In genomic region chr11:79669210-79669609, GRCm38 (mm10) we compare ENCODE assay signal across 12 mouse cellular contexts.
DNase-seq lines count a peak whose midpoint lies in the region; ATAC-seq and TF ChIP-seq lines count a peak whose summit lies in the region.
"Had no signal": no experiment of that assay in that cellular context is flagged by ENCODE, and none has a peak within 500 bp of the region (broad histone marks: within the 10 kb centered on the region; RNA-seq: fewer than 3 reads in every experiment).

No protein-coding gene starts in this region.

- no peak overlapping the region for H3K9ac ChIP-seq in hindbrain, embryonic 12.5 days
- no peak overlapping the region for H3K9ac ChIP-seq in hindbrain, embryonic 13.5 days
- H3K9ac ChIP-seq in midbrain, postnatal 0 days (replicated peaks; ENCODE audit: low read length, poor library complexity, severe bottlenecking), result no peak overlapping the region
- H3K9ac ChIP-seq: neural tube, embryonic 12.5 days had no signal

- H3K4me1 ChIP-seq in hindbrain, embryonic 12.5 days, result peaks cover 38% of the 10 kb centered on the region
- peaks cover 47% of the 10 kb centered on the region for H3K4me1 ChIP-seq in hindbrain, embryonic 13.5 days (replicated peaks)
- H3K4me1 ChIP-seq in midbrain, embryonic 10.5 days, result peaks cover 67% of the 10 kb centered on the region
- H3K4me1 ChIP-seq in midbrain, postnatal 0 days (ENCODE audit: insufficient read depth, low read length), result peaks cover 5% of the 10 kb centered on the region; the same call in 1 of the 2 replicates

- peak overlapping the region; percentile 71; the same call in 1 of the 2 replicates for H3K27ac ChIP-seq in hindbrain, embryonic 12.5 days
- H3K27ac ChIP-seq in hindbrain, embryonic 13.5 days, result no peak overlapping the region
- peak overlapping the region; percentile 63 for H3K27ac ChIP-seq in midbrain, embryonic 10.5 days (replicated peaks)
- no peak overlapping the region for H3K27ac ChIP-seq in midbrain, postnatal 0 days (ENCODE audit: low read depth, low read length)

- H3K4me3 ChIP-seq in hindbrain, embryonic 12.5 days, result no peak overlapping the region
- no peak overlapping the region for H3K4me3 ChIP-seq in hindbrain, embryonic 13.5 days
- no peak overlapping the region for H3K4me3 ChIP-seq in midbrain, embryonic 10.5 days
- no peak overlapping the region for H3K4me3 ChIP-seq in midbrain, postnatal 0 days (ENCODE audit: low read depth, low read length)
- H3K4me3 ChIP-seq: neural tube, embryonic 12.5 days had no signal

- no peaks in the 10 kb centered on the region for H3K36me3 ChIP-seq in hindbrain, embryonic 12.5 days
- H3K36me3 ChIP-seq in hindbrain, embryonic 13.5 days, result no peaks in the 10 kb centered on the region
- peaks cover 15% of the 10 kb centered on the region for H3K36me3 ChIP-seq in midbrain, embryonic 10.5 days
- H3K36me3 ChIP-seq in midbrain, postnatal 0 days (ENCODE audit: insufficient read depth, low read length), result peaks cover 4% of the 10 kb centered on the region; the same call in 1 of the 2 replicates
- H3K36me3 ChIP-seq: neural tube, embryonic 12.5 days had no signal

- no peak overlapping the region for H3K4me2 ChIP-seq in hindbrain, embryonic 12.5 days (replicated peaks)
- H3K4me2 ChIP-seq in hindbrain, embryonic 13.5 days, result no peak overlapping the region
- no peak overlapping the region for H3K4me2 ChIP-seq in midbrain, postnatal 0 days (ENCODE audit: low read depth, low read length, poor library complexity, severe bottlenecking)
- H3K4me2 ChIP-seq: neural tube, embryonic 12.5 days had no signal

- no peak for TF ChIP-seq CTCF in midbrain, postnatal 0 days (IDR thresholded peaks at IDR 0.05)

- no peaks in the 10 kb centered on the region for H3K9me3 ChIP-seq in hindbrain, embryonic 12.5 days (replicated peaks)
- H3K9me3 ChIP-seq in hindbrain, embryonic 13.5 days, result no peaks in the 10 kb centered on the region
- no peaks in the 10 kb centered on the region for H3K9me3 ChIP-seq in midbrain, embryonic 10.5 days (replicated peaks)
- no peaks in the 10 kb centered on the region for H3K9me3 ChIP-seq in midbrain, postnatal 0 days (ENCODE audit: low read length)
- H3K9me3 ChIP-seq: neural tube, embryonic 12.5 days had no signal

- WGBS in hindbrain, embryonic 12.5 days, result 56% methylated on average over 6 of the region's 6 CpGs
- WGBS in hindbrain, embryonic 13.5 days, result 63% methylated on average over 6 of the region's 6 CpGs
- 69% methylated on average over 6 of the region's 6 CpGs for WGBS in midbrain, embryonic 10.5 days
- 73% methylated on average over 6 of the region's 6 CpGs for WGBS in midbrain, postnatal 0 days

- ATAC-seq in hindbrain, embryonic 12.5 days (ENCODE audit: low FRiP score), result no peak
- no peak for ATAC-seq in hindbrain, embryonic 13.5 days (ENCODE audit: low FRiP score)
- no peak for ATAC-seq in midbrain, postnatal 0 days (ENCODE audit: low FRiP score)
- peak; percentile 46 to 66 for ATAC-seq in hematopoietic stem cell, adult 5-6 weeks (replicated peaks in 1 of 2; ENCODE audit: insufficient read depth in 1 of 2, low FRiP score in 2 of 2, low TSS enrichment in 1 of 2, low read depth in 1 of 2, poor library complexity in 2 of 2, severe bottlenecking in 2 of 2)
- ATAC-seq in monocyte, adult 5-6 weeks (replicated peaks; ENCODE audit: insufficient number of reproducible peaks, low FRiP score, low TSS enrichment, poor library complexity, severe bottlenecking), result peak; percentile 67

- DNase-seq in midbrain, embryonic 10.5 days (ENCODE audit: low spot score), result no peak
- no peak for DNase-seq in midbrain, postnatal 0 days (ENCODE audit: low spot score)
- no peak for DNase-seq in cerebellum, adult 8-10 months
- DNase-seq in T-cell, adult 2 months (ENCODE audit: low spot score), result no peak
- DNase-seq: adrenal gland, postnatal 36 days; cerebellum, adult 18-20 months; gastrocnemius, postnatal 14 days had no signal

- no peaks in the 10 kb centered on the region for H3K27me3 ChIP-seq in hindbrain, embryonic 12.5 days
- no peaks in the 10 kb centered on the region for H3K27me3 ChIP-seq in hindbrain, embryonic 13.5 days
- no peaks in the 10 kb centered on the region for H3K27me3 ChIP-seq in midbrain, embryonic 10.5 days (ENCODE audit: low read depth, poor library complexity, severe bottlenecking)
- H3K27me3 ChIP-seq in midbrain, postnatal 0 days (ENCODE audit: insufficient read depth, low read length), result no peaks in the 10 kb centered on the region
- H3K27me3 ChIP-seq: neural tube, embryonic 12.5 days had no signal

Comparison
In these comparisons a context has a peak if more than half of its experiments do, and no peak if none do; other contexts are left out.
1. H3K27ac ChIP-seq: peak in hindbrain, embryonic 12.5 days (single experiment) and midbrain, embryonic 10.5 days (single experiment); none in hindbrain, embryonic 13.5 days (single experiment) and midbrain, postnatal 0 days (single experiment).
2. ATAC-seq: peak in hematopoietic stem cell, adult 5-6 weeks (2 of 2) and monocyte, adult 5-6 weeks (single experiment); none in hindbrain, embryonic 12.5 days (single experiment), hindbrain, embryonic 13.5 days (single experiment) and midbrain, postnatal 0 days (single experiment).